Mouse (Mus musculus) cerebellum, postnatal 36 days (tissue): Measurements from ENCODE around the gene Mageh1.
A peak's percentile ranks its signal among the peaks of the same experiment; 100 is the strongest.
"Not testable (repeated sequence)": the region's sequence is repeated elsewhere in the genome, so short reads cannot be mapped to it uniquely, and the experiment has no call there.

ENCODE experiments used
- DNase-seq, 2 experiments: peaks; one replicate each; pipeline ENCODE4 v3.0.0; 2021 to 2022; ENCODE audit warnings: mixed read lengths in 2 of 2

Mageh1 gene

GRCm38 (mm10) chrX:153037087-153037971 lies at the start of gene Mageh1:
Gene Mageh1 (minus strand): TSS chrX:153037575.
- DNase-seq, result peak; percentile 82 to 88

DNA sequence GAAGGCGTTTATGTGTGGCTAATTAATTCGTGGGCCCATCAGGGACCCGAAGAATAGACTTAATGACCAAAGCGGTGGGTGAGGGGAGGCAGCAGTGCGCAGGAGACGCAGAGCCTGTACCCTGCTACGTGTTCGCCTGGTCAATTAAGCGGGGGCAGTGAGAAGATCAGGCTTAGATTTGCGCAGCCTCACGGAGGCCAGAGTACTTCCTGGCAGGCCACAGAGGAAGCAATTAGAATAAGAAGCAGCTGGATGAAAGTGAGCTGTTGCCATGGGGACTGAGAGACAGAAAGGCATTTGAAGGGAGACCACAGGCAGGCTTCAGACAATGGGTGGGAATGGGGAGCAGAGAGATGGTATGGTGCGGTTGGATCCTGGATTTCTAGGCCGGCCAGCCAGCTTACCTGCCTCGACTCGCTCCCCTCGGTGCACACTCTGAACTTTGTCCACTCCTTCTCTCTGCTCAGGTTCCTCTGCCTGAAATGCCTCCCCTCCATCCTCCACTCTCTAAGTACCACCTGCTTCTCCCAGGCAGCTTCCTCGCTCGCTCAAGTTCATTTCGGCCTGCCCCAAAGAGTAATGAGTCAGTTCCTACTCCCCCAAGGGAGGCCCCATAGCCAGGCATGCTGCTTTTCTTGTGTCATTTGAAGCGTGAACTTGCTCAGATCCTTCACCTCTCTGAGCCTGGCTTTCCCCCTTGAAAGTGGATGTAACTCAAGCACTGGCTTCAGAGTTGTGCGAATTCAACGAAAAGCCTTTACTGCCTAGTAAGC lies 783 bp upstream of the Mageh1 start:
- DNase-seq, result not testable (repeated sequence)

DNA sequence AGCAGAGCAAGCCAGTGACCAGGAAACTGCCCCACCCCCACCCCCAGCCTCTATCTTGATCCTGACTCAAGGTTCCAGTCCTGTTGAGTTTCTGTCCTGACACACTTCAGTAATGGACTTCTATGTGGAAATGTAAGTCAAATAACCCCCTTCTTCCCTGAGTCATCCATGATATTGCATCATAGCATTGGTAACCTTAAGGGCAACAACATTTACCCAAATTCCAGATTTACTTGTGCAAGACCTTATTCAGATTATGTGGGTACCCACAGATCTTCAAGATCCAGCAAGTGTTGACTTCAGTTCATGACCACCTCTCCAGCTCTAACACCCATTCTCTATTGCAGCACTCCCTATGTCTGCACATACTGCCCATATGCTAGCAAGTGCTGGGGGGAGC lies 5.8 kb downstream of the Mageh1 start:
- DNase-seq, result not testable (repeated sequence)

GRCm38 (mm10) chrX:153025709-153026108 lies 11.7 kb downstream of the Mageh1 start:
- not testable (repeated sequence) for DNase-seq

GRCm38 (mm10) chrX:153025255-153025654 lies 12.1 kb downstream of the Mageh1 start:
- DNase-seq, result not testable (repeated sequence)

- no peak for DNase-seq
Measured at GRCm38 (mm10) chrX:153007685-153008047, 29.7 kb downstream of the Mageh1 start.

DNA sequence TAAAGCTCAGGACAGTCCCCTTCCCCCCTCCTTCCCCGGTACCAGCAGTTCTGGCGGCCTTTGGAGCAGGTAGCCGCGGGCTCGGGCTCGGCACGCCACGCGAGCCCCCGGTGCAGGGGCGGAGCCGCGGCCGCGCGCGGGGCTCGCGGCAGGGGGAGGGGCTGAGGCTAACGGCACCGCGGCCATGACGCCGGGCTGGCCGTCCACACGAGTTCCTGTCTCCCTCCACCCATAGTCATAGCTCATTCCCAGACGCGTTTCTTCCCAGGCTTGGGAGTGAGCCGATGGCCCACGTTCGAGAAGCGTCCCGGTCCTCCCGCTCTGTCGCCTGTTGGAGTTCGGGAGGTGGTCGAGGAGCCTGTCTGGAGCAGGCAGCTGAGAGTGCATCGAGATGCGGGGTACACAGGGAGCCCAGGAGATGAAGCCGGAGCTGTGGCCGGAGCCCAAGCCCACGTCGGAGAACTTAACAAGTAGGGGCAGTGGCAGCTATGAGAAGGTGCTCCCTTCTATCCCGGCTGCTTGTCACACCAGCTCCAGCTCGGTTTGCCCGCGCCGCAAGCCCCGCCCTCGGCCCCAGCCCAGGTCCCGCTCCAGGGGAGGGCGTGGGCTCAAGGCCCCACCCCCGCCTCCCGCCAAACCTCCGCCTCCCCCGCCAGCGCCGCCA lies 30.2 kb downstream of the Mageh1 start:
- DNase-seq, result peak; percentile 66 to 71

GRCm38 (mm10) chrX:153006387-153006841 lies 31.0 kb downstream of the Mageh1 start, which contains the start of gene Usp51:
Gene Usp51 (plus strand): TSS chrX:153006469.
- peak; percentile 58 to 64 for DNase-seq

GRCm38 (mm10) chrX:152996105-152996504 lies 41.3 kb downstream of the Mageh1 start:
- not testable (repeated sequence) for DNase-seq

GRCm38 (mm10) chrX:152989852-152990251 lies 47.5 kb downstream of the Mageh1 start:
- DNase-seq, result not testable (repeated sequence)
